Mouse (Mus musculus) effector memory CD4-positive, alpha-beta T cell, adult 5 months (primary cell): ENCODE results near the gene Ccdc78. TPM values are rescaled to one million over a fixed set of nuclear protein-coding genes. Genes with fewer than 3 reads are reported as not detected.

ENCODE experiments used
- polyA plus RNA-seq: library from polyadenylated mRNA; unstranded; fragments of 100-300 nt; shearing (Covaris generic); gene quantifications from one replicate; pipeline ENCODE4 v1.2.1, GENCODE M21; 2017

Gene Ccdc78
- polyA plus RNA-seq, result 0.29 TPM

DNA sequence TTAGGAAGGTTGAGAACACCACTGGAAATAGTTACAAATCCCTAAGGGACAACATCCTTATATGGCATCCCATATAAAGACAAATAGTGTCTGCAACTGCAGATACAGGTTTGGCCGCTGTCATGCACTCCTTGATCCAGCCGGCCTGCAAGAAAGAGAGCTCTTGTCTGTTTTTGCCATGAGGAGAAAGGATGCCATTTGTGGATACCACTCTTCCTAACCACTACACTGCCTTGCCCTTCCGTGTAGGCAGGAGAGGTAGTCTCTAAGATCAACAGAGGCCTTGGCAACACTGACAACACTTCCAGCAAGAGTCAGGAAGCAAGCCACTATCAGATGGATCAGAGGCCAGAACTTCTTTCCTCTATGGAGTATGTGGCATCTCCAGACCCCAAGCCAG lies at the start of gene Ccdc78:
Gene Ccdc78 (plus strand): TSS at position 301 of the 400 bp plus-strand sequence.

GRCm38 (mm10) chr17:25754241-25754640 lies 32.1 kb upstream of the Ccdc78 start, which contains the start of gene Msln:
Msln (minus strand) TSS chr17:25754378.

GRCm38 (mm10) chr17:25773549-25774120 lies 12.7 kb upstream of the Ccdc78 start, which contains the start of gene Narfl:
Narfl (plus strand) TSS chr17:25773776.

DNA sequence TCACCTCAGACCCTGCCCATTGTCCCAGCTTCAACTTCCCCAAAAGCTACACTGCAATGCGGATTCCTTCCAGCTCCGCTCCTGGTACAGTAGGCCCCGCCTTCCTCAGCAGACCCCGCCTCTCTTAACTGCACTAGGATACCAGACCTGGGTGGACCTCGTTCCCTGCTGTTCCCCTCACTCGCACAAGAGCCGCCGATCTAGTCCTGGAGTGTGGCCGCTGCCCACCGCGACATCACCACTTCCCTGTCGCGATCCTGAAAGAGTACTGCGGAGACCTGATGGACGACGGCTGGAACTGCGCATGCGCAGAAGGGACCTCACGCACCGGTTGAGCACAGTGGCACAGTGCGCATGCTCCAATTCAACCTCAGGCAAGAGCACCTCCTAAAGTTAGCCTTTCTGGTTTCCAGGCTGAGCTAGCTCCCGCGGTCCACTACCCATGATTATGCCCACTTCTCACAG lies 1.1 kb upstream of the Ccdc78 start, which contains the start of gene Haghl:
Gene Haghl (minus strand): TSS at position 393 of the 465 bp plus-strand sequence.

DNA sequence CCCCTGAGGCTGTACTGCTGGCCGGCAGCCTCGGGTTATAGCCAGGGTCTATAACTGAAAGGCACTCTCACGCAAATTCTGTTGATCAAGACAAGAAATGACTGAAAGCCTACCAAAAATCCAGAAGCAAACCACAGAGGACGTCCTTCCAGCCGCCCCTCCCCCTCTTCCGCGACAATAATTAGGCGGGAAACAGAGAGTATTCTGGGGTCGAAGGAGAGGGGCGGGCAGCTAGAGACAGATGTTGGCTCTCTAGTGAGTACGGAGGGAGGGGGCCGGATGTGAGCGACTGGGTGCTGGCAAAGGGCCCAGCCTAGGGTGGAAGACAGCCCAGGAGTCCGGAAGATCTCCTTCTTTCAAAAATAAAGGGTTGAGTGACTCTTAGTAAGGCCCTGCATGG lies 6.2 kb downstream of the Ccdc78 start, which contains the start of gene Fam173a:
Gene Fam173a (minus strand): TSS at position 287 of the 400 bp plus-strand sequence.

GRCm38 (mm10) chr17:25795609-25796092 lies 9.3 kb downstream of the Ccdc78 start, which contains the start of gene AC134908.4:
AC134908.4 (minus strand) TSS chr17:25795659.

DNA sequence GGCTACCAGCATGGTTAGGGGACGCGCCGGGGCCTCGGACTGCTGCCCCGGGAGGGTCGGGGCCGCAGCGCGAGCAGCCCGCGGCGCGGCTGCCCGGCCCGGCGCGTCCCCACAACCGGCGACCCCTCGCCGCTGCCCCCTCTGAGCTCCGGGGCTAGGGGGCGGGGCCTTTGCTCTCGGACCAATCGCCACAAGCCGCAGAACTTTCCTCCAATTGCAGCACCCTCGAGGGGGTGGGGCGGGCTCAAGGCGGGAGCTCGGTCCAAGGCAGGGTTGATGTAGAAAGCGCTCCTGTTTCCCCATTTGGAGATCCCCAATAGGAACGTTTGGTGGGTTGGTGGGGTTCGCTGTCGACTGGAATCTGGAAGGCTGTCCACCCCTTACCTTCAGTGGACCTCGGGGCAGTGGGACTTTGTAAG lies 10.6 kb downstream of the Ccdc78 start, which contains the start of gene Metrn:
Gene Metrn (minus strand): TSS at position 186 of the 419 bp plus-strand sequence.

DNA sequence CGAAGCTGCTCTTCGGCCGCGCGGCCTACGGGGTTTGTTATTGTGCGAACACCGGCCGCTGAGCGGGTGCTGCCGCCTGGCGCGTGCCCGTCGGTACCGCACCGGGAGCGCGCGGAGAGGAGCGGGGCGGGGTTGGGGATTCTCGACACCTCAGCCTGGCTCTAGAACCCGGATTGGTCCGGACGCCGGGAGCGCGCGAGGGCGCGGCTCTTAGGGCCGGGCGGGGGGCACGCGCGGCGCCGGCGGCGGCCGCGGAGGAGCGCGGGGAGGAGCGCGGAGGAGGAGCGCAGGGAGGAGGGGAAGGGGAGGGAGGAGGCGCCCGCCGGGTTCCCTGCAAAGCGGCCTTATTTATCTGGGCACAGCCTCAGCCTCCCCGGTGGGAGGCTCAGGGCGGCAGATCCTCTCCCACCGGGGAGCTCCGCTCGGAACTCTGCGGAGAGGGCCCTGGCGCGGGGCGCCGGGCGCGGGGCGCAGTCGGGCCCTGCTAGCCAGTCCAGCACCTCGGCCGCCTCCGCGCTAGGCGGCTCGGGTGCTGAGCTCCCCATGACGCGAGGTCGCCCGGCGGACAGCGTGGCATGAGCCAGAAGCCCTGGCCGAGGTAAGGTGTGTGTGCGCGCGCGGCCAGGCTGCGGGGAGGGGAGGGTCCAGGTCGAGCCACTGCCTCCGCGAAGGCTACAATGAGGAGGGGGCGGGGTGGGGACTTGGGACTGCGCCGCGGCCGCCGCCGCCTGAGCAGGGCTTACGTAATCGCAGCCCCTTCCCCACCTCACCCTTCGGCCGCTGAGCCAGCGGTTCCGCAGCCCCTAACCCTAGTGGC lies 22.6 kb downstream of the Ccdc78 start, which contains the start of gene Fbxl16:
Gene Fbxl16 (plus strand): TSS at position 297 of the 817 bp plus-strand sequence.

DNA sequence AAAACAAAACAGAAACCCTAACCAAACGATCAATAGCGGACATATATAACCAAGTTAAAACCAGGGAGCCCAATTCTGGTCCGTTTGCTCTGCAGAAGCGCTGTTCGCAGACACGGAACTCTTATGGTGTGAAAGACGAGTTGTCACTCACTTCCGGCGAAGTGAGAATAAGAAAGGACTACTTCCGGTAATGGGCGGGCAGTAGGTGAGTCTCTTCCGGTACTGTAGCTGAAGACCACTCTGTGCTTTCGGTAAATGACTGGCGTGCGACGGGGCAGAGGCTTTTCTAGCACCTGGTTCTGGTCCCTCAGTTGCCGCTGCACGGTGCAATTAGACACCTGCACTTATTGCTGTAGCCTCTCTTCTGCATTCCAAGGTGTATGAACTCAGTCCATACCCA lies 37.1 kb downstream of the Ccdc78 start, which contains the start of gene Wdr24:
Gene Wdr24 (plus strand): TSS at position 176 of the 400 bp plus-strand sequence.

DNA sequence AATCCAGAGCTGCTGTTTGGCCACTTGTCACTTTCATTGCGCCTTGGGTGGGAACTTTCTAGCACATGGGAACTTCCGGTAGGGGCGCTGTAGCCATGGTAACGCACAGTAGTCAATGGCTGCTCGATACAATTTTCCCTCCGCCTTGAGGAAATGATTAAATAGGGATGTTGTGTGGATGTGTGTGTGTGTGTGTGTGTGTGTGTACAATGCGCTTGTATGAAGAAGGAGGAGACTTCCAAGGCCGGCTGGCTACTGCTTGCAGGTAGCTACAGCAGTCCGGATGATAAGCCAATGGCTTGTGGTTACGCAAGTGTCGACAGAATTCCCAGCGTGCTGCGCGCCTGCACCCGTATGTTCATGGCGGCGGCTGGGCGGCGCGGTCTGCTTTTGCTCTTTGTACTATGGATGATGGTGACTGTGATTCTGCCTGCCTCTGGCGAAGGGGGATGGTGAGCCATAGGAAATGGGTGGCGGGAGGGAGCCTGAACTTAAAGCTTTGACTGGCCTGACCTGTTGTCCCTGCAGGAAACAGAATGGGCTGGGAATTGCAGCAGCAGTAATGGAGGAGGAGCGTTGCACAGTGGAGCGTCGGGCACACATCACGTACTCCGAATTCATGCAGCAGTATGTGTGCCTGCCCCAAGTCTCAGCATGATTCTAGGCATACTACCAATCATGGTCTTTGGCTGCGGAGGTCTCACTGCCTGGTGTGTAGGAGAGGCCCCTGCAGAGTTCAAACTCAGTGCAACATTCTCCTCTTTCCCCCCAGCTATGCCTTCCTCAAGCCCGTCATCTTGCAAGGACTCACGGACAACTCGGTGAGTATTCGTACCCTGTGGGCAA lies 42.6 kb downstream of the Ccdc78 start, which contains the start of gene Jmjd8:
Gene Jmjd8 (plus strand): TSS at position 156 of the 846 bp plus-strand sequence.

DNA sequence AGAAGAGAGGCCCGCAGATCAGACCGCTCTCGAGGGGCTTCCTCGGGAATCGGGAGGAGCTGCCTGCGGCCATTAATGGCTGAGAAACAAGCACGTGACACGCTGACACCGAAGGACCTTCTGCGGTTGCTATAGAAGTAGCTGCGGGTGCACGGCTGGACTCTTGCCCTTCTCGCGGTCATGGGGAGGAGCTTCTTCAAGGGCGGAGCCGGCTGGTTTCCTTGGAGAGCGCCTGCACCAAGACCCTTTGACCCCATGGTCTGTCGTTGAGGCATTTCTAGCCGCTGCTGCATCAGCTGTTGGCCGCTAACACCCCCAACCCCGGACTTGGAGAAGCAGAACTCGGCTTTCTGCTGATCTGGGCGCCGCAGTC lies 46.9 kb downstream of the Ccdc78 start, which contains the start of gene Stub1:
Gene Stub1 (minus strand): TSS at position 114 of the 373 bp plus-strand sequence.

DNA sequence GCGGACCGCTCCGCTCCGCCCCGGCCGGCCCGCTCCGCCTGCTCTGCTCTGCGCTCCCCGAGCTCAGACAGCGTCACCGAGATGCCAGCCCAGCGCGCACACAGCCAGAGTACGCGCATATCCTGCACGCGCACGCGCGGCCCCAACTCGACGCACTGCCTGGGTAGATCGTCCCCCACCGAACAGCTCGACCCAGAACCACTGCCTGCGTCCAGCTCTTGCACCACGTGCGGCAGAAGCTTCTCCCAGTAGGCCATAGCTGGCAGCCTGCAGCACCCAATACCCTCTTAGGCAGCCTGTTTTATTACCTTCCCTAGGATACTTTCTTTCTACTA lies 50.7 kb downstream of the Ccdc78 start, which contains the start of gene Rhbdl1:
Gene Rhbdl1 (minus strand): TSS at position 220 of the 335 bp plus-strand sequence.

Other genes with a start within 250 kb of the Ccdc78 start
- gene Sox8, start 215.9 kb upstream of the Ccdc78 start, polyA plus RNA-seq, result 0.16 TPM
- 15.5 TPM for gene Lmf1, start 207.5 kb upstream of the Ccdc78 start, polyA plus RNA-seq
- not detected for gene Gng13, start 69.4 kb upstream of the Ccdc78 start, polyA plus RNA-seq
- gene Chtf18, start 59.2 kb upstream of the Ccdc78 start, polyA plus RNA-seq, result 4.7 TPM
- 4.0 TPM for gene Rpusd1, start 58.9 kb upstream of the Ccdc78 start, polyA plus RNA-seq
- not detected for gene Mslnl, start 50.5 kb upstream of the Ccdc78 start, polyA plus RNA-seq
- not detected for gene Msln, start 32.2 kb upstream of the Ccdc78 start, polyA plus RNA-seq
- 15.6 TPM for gene Narfl, start 12.8 kb upstream of the Ccdc78 start, polyA plus RNA-seq
- 23.1 TPM for gene Haghl, start 907 bp upstream of the Ccdc78 start, polyA plus RNA-seq
- 125 TPM for gene Fam173a, start 6.3 kb downstream of the Ccdc78 start, polyA plus RNA-seq
- gene AC134908.4, start 9.1 kb downstream of the Ccdc78 start, polyA plus RNA-seq, result not detected
- gene Metrn, start 10.6 kb downstream of the Ccdc78 start, polyA plus RNA-seq, result 28.1 TPM
- not detected for gene Fbxl16, start 22.5 kb downstream of the Ccdc78 start, polyA plus RNA-seq
- 19.3 TPM for gene Wdr24, start 37.0 kb downstream of the Ccdc78 start, polyA plus RNA-seq
- 18.3 TPM for gene Jmjd8, start 42.3 kb downstream of the Ccdc78 start, polyA plus RNA-seq
- 126 TPM for gene Stub1, start 46.8 kb downstream of the Ccdc78 start, polyA plus RNA-seq
- gene Rhbdl1, start 50.7 kb downstream of the Ccdc78 start, polyA plus RNA-seq, result not detected
- gene Gm20683, start 55.2 kb downstream of the Ccdc78 start, polyA plus RNA-seq, result 1.9 TPM
- gene Rhot2, start 58.3 kb downstream of the Ccdc78 start, polyA plus RNA-seq, result 27.1 TPM
- gene Wdr90, start 74.9 kb downstream of the Ccdc78 start, polyA plus RNA-seq, result 20.9 TPM
- 18.5 TPM for gene Mcrip2, start 82.2 kb downstream of the Ccdc78 start, polyA plus RNA-seq
- gene Mettl26, start 88.5 kb downstream of the Ccdc78 start, polyA plus RNA-seq, result 41.5 TPM
- 0.21 TPM for gene Wfikkn1, start 94.3 kb downstream of the Ccdc78 start, polyA plus RNA-seq
- 17.2 TPM for gene Rab40c, start 133.1 kb downstream of the Ccdc78 start, polyA plus RNA-seq
- gene Pigq, start 158.4 kb downstream of the Ccdc78 start, polyA plus RNA-seq, result 39.1 TPM
- not detected for gene Nhlrc4, start 158.4 kb downstream of the Ccdc78 start, polyA plus RNA-seq
- not detected for gene A930017K11Rik, start 166.0 kb downstream of the Ccdc78 start, polyA plus RNA-seq
- 21.9 TPM for gene Capn15, start 199.2 kb downstream of the Ccdc78 start, polyA plus RNA-seq